Mouse (Mus musculus) hematopoietic stem cell, adult 5-6 weeks (primary cell): ENCODE measurements around the gene Fam118b. TPM values are rescaled to one million over a fixed set of nuclear protein-coding genes. Genes with fewer than 3 reads are reported as not detected.

Experiments
- ATAC-seq, 2 experiments: fragments of 125-278 bp in 1 of 2; replicated peaks in 1 of 2; 2 replicates each; pipeline ENCODE4 v1.8.0; 2016 to 2017; ENCODE audit warnings: inconsistent platforms in 2 of 2, mild to moderate bottlenecking in 2 of 2, moderate number of reproducible peaks in 2 of 2, low read depth in 1 of 2, moderate TSS enrichment in 1 of 2; ENCODE audit not compliant: low FRiP score in 2 of 2, poor library complexity in 2 of 2, severe bottlenecking in 2 of 2, insufficient read depth in 1 of 2, low TSS enrichment in 1 of 2
- total RNA-seq: library from RNA; stranded (forward); fragments of 172-1452, 232-1000 nt; gene quantifications from 2 replicates; pipeline ENCODE4 v1.2.3, GENCODE M21; 2017

The Fam118b gene
- total RNA-seq, 1 experiment from 2014 or later: 6.1 TPM

DNA sequence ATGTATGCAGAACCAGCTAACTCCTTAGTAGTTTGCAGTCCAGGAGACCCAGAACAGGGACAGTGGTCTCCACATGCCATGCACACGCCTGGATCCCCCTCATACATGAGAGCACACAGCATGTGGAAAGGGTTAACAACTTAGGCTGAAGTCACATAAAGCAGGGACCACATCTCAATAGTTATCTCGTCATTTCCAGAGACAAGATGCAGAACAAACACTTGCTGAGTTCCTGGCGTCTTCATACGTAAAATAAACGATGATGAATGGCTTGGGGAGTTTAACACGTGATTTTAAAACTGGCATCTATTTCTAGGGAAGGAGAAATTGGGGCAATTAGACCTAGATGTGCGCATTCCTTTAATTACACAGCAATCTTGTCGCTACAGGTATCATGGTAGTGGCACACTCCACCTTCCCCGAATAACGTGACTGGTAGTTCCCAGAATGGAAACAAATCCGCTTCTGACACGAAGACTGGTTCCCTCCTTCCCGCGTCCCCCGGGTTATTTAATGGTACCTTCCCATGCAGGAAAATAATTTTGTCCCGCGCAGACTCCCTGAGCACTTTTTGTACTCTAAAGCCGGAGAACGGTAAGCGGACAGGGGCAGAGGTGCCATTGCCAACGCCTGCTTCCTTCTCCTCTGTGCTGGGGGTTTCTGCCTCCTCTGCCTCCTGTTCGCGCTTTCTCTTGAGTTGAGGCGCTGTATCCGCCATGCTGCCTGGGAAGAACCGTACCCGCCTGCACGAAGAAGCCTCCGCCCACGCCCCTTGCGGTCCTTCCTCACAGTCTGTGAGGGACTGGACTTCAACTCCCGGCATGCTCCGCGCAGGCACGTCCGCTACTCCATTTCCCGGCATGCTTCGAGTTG is 92.1 kb downstream of the Fam118b start, which contains the start of gene Dcps:
Dcps (minus strand) TSS at position 811 of the 873 bp plus-strand sequence.
- ATAC-seq: peak; percentile 98

DNA sequence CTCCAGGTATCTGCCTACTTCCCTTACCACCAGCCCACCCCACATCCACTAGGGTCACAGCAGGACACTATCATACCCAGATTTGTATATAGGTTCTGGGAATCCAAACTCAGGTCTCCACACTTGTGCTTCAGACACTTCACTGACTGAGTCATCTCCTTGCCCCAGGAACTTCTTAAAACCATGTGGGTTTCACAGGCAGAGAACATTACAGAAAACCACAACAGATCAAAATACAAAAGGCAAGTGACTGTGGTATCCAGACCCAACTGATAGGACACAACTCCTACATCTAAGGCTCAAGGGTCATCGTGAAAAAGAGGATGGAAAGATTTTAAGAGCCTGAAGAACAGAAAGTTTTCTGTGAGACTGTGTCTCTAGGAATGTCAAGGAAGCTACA is 94.3 kb downstream of the Fam118b start:
- no peak for ATAC-seq

DNA sequence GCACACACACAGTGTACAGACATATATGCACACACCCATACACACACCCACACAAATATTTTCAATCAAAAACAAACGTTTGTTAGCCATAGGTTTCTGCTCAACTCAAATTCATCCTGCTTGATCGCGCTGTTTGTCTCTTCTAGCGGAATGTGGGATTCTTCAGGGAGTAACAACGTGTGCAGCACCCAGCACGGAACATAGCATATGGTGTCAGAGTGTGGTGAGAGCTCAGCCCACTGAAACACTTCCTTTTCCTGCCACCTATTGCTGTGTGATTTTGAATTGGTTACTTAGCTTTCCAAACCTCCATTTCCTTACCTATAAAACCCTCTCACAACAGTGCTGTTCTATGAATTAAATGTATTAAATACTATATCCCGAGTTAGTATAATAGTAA is 97.5 kb downstream of the Fam118b start:
- ATAC-seq: no peak

Other genes with a start within 250 kb of the Fam118b start
- gene St3gal4, start 148.5 kb downstream of the Fam118b start, total RNA-seq: 27.1 and 36.1 TPM in 2 replicates
- gene Dcps, start 91.7 kb downstream of the Fam118b start, total RNA-seq: 48.6 and 56.6 TPM in 2 replicates
- gene Srpr, start 67.6 kb downstream of the Fam118b start, total RNA-seq: 76.2 and 82.3 TPM in 2 replicates
- gene Tirap, start 67.5 kb downstream of the Fam118b start, total RNA-seq: 4.1 and 18.9 TPM in 2 replicates
- 35.9 and 38.5 TPM in 2 replicates for gene Foxred1, start 56.8 kb downstream of the Fam118b start, total RNA-seq
- gene Rpusd4, start 60 bp upstream of the Fam118b start, total RNA-seq: 16.8 and 23.5 TPM in 2 replicates
- gene Cdon, start 153.3 kb upstream of the Fam118b start, total RNA-seq: 0.94 and 2.0 TPM in 2 replicates